Mouse (Mus musculus): Measurements from ENCODE around the gene Tbc1d30.

GRCm38 (mm10) chr10:121368783-121369465, 17.8 kb upstream of the Tbc1d30 start:
- TF ChIP-seq CTCF (IDR thresholded peaks at IDR 0.05; ENCODE audit: low read depth, low read length) (no peak), POLR2A (IDR thresholded peaks at IDR 0.05; ENCODE audit: borderline replicate concordance, low read depth, low read length) (no peak)
